Mouse (Mus musculus) CH12.LX (cell line): ENCODE measurements around the gene Tfr2. TPM values are rescaled to one million over a fixed set of nuclear protein-coding genes. Genes with fewer than 3 reads are reported as not detected.

Experiments
- DNase-seq: peaks from one replicate; pipeline ENCODE4 v3.0.0-alpha.2; 2013; ENCODE audit errors: extremely low read depth
- H3K27ac ChIP-seq: 2 replicates; pipeline ENCODE4 v1.5.1; 2012; ENCODE audit warnings: low read depth, mild to moderate bottlenecking, control low read depth, moderate library complexity; ENCODE audit not compliant: insufficient read depth
- H3K27me3 ChIP-seq: replicated peaks from 2 replicates; pipeline ENCODE3; 2012; ENCODE audit warnings: inconsistent platforms
- H3K36me3 ChIP-seq, 2 experiments: replicated peaks in 1 of 2; 2 replicates each; pipeline versions ENCODE3 to v1.6.1; 2012; ENCODE audit warnings: inconsistent platforms in 1 of 2, low read length in 1 of 2, mild to moderate bottlenecking in 1 of 2, mixed read lengths in 1 of 2, moderate library complexity in 1 of 2; ENCODE audit not compliant: control insufficient read depth in 1 of 2, insufficient read depth in 1 of 2
- H3K4me1 ChIP-seq, 2 experiments: 2 replicates each; pipeline ENCODE4 v1.6.1; 2012; ENCODE audit warnings: inconsistent platforms in 1 of 2, moderate library complexity in 1 of 2; ENCODE audit not compliant: insufficient read depth in 2 of 2, control insufficient read depth in 1 of 2
- H3K4me2 ChIP-seq: 2 replicates; pipeline ENCODE4 v1.6.1; 2012; ENCODE audit warnings: low read depth, mild to moderate bottlenecking, control low read depth; ENCODE audit not compliant: poor library complexity, insufficient read depth, severe bottlenecking
- H3K4me3 ChIP-seq, 3 experiments: fragments of 150-350 bp in 1 of 3; sonication (generic) in 1 of 3; replicated peaks in 1 of 3; 2 replicates each; pipeline versions ENCODE3 to v1.5.1; 2011 to 2012; ENCODE audit warnings: low read depth in 2 of 3, low read length in 2 of 3, mild to moderate bottlenecking in 2 of 3, moderate library complexity in 2 of 3, control low read depth in 1 of 3, improper control_type of control experiment in 1 of 3, inconsistent platforms in 1 of 3, mixed read lengths in 1 of 3; ENCODE audit not compliant: poor library complexity in 1 of 3
- H3K79me2 ChIP-seq: replicated peaks from 2 replicates; pipeline ENCODE4 v1.6.1; 2012; ENCODE audit warnings: mild to moderate bottlenecking, moderate library complexity; ENCODE audit not compliant: control insufficient read depth, poor library complexity, insufficient read depth, severe bottlenecking; ENCODE audit errors: extremely low read depth
- H3K9ac ChIP-seq: 2 replicates; pipeline ENCODE4 v1.6.1; 2012; ENCODE audit warnings: low read depth, mild to moderate bottlenecking, control low read depth, moderate library complexity; ENCODE audit not compliant: insufficient read depth
- H3K9me3 ChIP-seq: replicated peaks from 2 replicates; pipeline ENCODE3; 2012; ENCODE audit warnings: low read length, inconsistent platforms, mixed read lengths
- CHD1 ChIP-seq: IDR thresholded peaks from 2 replicates; pipeline ENCODE4 v1.6.1; 2012; ENCODE audit warnings: low read depth, low read length, improper control_type of control experiment, inconsistent platforms
- CHD2 ChIP-seq: IDR thresholded peaks from 2 replicates; pipeline ENCODE4 v1.6.1; 2011; ENCODE audit warnings: low read length, improper control_type of control experiment
- CTCF ChIP-seq, 2 experiments: IDR thresholded peaks in 1 of 2; conservative IDR thresholded peaks in 1 of 2; 2 replicates each; pipeline ENCODE4 v1.5.1; 2011 to 2012; ENCODE audit warnings: low read depth in 2 of 2, low read length in 2 of 2, improper control_type of control experiment in 1 of 2, inconsistent platforms in 1 of 2, mild to moderate bottlenecking in 1 of 2, moderate library complexity in 1 of 2
- ELF1 ChIP-seq: IDR thresholded peaks from 2 replicates; pipeline ENCODE4 v1.6.1; 2014; ENCODE audit warnings: low read depth, mild to moderate bottlenecking, inconsistent platforms, low read length, improper control_type of control experiment
- EP300 ChIP-seq: IDR thresholded peaks from 2 replicates; pipeline ENCODE4 v1.6.1; 2011; ENCODE audit warnings: low read length, improper control_type of control experiment
- GABPA ChIP-seq: IDR thresholded peaks from 2 replicates; pipeline ENCODE4 v1.6.1; 2012; ENCODE audit warnings: low read depth, low read length, improper control_type of control experiment, inconsistent platforms; ENCODE audit not compliant: insufficient replicate concordance
- HCFC1 ChIP-seq: IDR thresholded peaks from 2 replicates; pipeline ENCODE4 v1.6.1; 2012; ENCODE audit warnings: low read depth, mild to moderate bottlenecking, inconsistent platforms, low read length, improper control_type of control experiment
- IRF4 ChIP-seq: IDR thresholded peaks from 2 replicates; pipeline ENCODE4 v1.6.1; 2014; ENCODE audit warnings: low read depth, mild to moderate bottlenecking, inconsistent platforms, low read length, improper control_type of control experiment
- JUND ChIP-seq: conservative IDR thresholded peaks from 2 replicates; pipeline ENCODE4 v1.6.1; 2011; ENCODE audit warnings: low read depth, low read length, improper control_type of control experiment
- MAFK ChIP-seq: IDR thresholded peaks from 2 replicates; pipeline ENCODE4 v1.6.1; 2011; ENCODE audit warnings: low read length, improper control_type of control experiment; ENCODE audit not compliant: insufficient replicate concordance
- MAZ ChIP-seq: IDR thresholded peaks from 2 replicates; pipeline ENCODE4 v1.6.1; 2012; ENCODE audit warnings: low read depth, mild to moderate bottlenecking, inconsistent platforms, low read length, improper control_type of control experiment, moderate library complexity
- MEF2A ChIP-seq: IDR thresholded peaks from 2 replicates; pipeline ENCODE4 v1.6.1; 2014; ENCODE audit warnings: low read depth, mild to moderate bottlenecking, inconsistent platforms, low read length, improper control_type of control experiment, borderline replicate concordance
- MXI1 ChIP-seq: IDR thresholded peaks from 2 replicates; pipeline ENCODE4 v1.6.1; 2011; ENCODE audit warnings: mild to moderate bottlenecking, low read depth, low read length, improper control_type of control experiment
- MYC ChIP-seq: IDR thresholded peaks from 2 replicates; pipeline ENCODE4 v1.6.1; 2011; ENCODE audit warnings: low read depth, mild to moderate bottlenecking, improper control_type of control experiment, low read length
- NELFE ChIP-seq: IDR thresholded peaks from 2 replicates; pipeline ENCODE4 v1.6.1; 2011; ENCODE audit warnings: low read depth, low read length, improper control_type of control experiment
- NRF1 ChIP-seq: IDR thresholded peaks from 2 replicates; pipeline ENCODE4 v1.6.1; 2014; ENCODE audit warnings: low read depth, mild to moderate bottlenecking, inconsistent platforms, low read length, improper control_type of control experiment, moderate library complexity
- POLR2A ChIP-seq: IDR thresholded peaks from 2 replicates; pipeline ENCODE4 v1.6.1; 2011; ENCODE audit warnings: low read depth, mild to moderate bottlenecking, improper control_type of control experiment, low read length
- RAD21 ChIP-seq: IDR thresholded peaks from 2 replicates; pipeline ENCODE4 v1.6.1; 2011; ENCODE audit warnings: low read depth, mild to moderate bottlenecking, low read length, improper control_type of control experiment, moderate library complexity
- SMC3 ChIP-seq: IDR thresholded peaks from 2 replicates; pipeline ENCODE4 v1.6.1; 2011; ENCODE audit warnings: low read depth, low read length, improper control_type of control experiment
- USF1 ChIP-seq: IDR thresholded peaks from 2 replicates; pipeline ENCODE4 v1.6.1; 2014; ENCODE audit warnings: low read depth, mild to moderate bottlenecking, inconsistent platforms, low read length, improper control_type of control experiment
- USF2 ChIP-seq: conservative IDR thresholded peaks from 2 replicates; pipeline ENCODE4 v1.6.1; 2011; ENCODE audit warnings: low read depth, low read length, improper control_type of control experiment
- ZC3H11A ChIP-seq: IDR thresholded peaks from 2 replicates; pipeline ENCODE4 v1.6.1; 2012; ENCODE audit warnings: low read depth, mild to moderate bottlenecking, inconsistent platforms, low read length, improper control_type of control experiment
- ZKSCAN1 ChIP-seq: IDR thresholded peaks from 2 replicates; pipeline ENCODE4 v1.6.1; 2012; ENCODE audit warnings: low read depth, inconsistent platforms, low read length, improper control_type of control experiment, borderline replicate concordance
- dilution Hi-C: fragments of 300-500 bp; cut with MboI; formaldehyde crosslinking; loops from 2 replicates; pipeline ENCODE4 v1.14.3; 2020; ENCODE audit warnings: low sequenced_read_pairs; ENCODE audit not compliant: extremely low pct_unique_long_range_greater_than_20kb, extremely low pct_ligation_motif_present
- in situ Hi-C: fragments of 300-500 bp; cut with MboI; formaldehyde crosslinking; loops from 3 replicates; pipeline ENCODE4 v1.14.3; 2019; ENCODE audit warnings: low sequenced_read_pairs, low pct_ligation_motif_present, low pct_unique_long_range_greater_than_20kb, mixed read lengths
- polyA plus RNA-seq: library from polyadenylated mRNA; unstranded; fragments of >175 nt; gene quantifications from 2 replicates; pipeline ENCODE4 v1.2.1, GENCODE M21; 2012; ENCODE audit warnings: low read depth; ENCODE audit not compliant: insufficient read length
- total RNA-seq, 2 experiments: library from RNA; depleted of rRNA; stranded (reverse); fragments of 300-350 nt in 1 of 2; fragments of >200 nt in 1 of 2; gene quantifications; 2 replicates each; pipeline ENCODE4 v1.2.3; 2012 to 2014

Tfr2 gene
- total and polyA plus RNA-seq, 3 experiments, result 0.67 to 2.2 (median 2.2) TPM

GRCm38 (mm10) chr5:137553000-137553399, 16.6 kb upstream of the Tfr2 start:
- H3K79me2 ChIP-seq, result no peaks in the 10 kb centered on the region
- H3K27ac ChIP-seq, result no peak overlapping the region
- in situ Hi-C loops (no loop called here), dilution Hi-C loops (no loop called here)
- peaks cover 69% of the 10 kb centered on the region for H3K27me3 ChIP-seq
- no peak for DNase-seq
- TF ChIP-seq IRF4 (no peak), MAFK (no peak), USF1 (no peak), HCFC1 (no peak), GABPA (no peak), CHD1 (no peak), MXI1 (no peak), POLR2A (no peak), MAZ (no peak), CTCF (conservative IDR thresholded peaks at IDR 0.05 in 1 of 2, IDR thresholded peaks at IDR 0.05 in 1 of 2; ENCODE audit: low read depth in 2 of 2, low read length in 2 of 2) (no peak), USF2 (no peak), EP300 (no peak), NELFE (no peak)
- H3K4me1 ChIP-seq, result peaks cover 0 to 2% of the 10 kb centered on the region in 2 experiments; a peak in 1 of 4 replicates
- no peak overlapping the region for H3K4me3 ChIP-seq
- peak overlapping the region; percentile 9; the same call in 1 of the 2 replicates for H3K4me2 ChIP-seq
- H3K36me3 ChIP-seq, result no peaks in the 10 kb centered on the region
- peaks cover 13% of the 10 kb centered on the region for H3K9me3 ChIP-seq
- H3K9ac ChIP-seq, result no peak overlapping the region

- Histone ChIP-seq H3K4me1 (peaks cover 0 to 2% of the 10 kb centered on the region in 2 experiments; a peak in 1 of 4 replicates), H3K36me3 (no peaks in the 10 kb centered on the region), H3K79me2 (no peaks in the 10 kb centered on the region), H3K27me3 (peaks cover 73% of the 10 kb centered on the region), H3K4me3 (no peak within 1 kb of the TSS), H3K27ac (no peak within 1 kb of the TSS), H3K4me2 (peak within 1 kb of the TSS; percentile 9; the same call in 1 of the 2 replicates), H3K9me3 (peaks cover 13% of the 10 kb centered on the region), H3K9ac (no peak within 1 kb of the TSS)
- in situ Hi-C loops, result no loop called here
- no peak for DNase-seq
- TF ChIP-seq USF2, result no peak
- TF ChIP-seq RAD21, result no peak
- peak; percentile 18; the same call in 1 of the 2 replicates for TF ChIP-seq IRF4
- dilution Hi-C loops, result no loop called here
These were observed 16.2 kb upstream of the Tfr2 start, which contains the start of gene Actl6b for GRCm38 (mm10) chr5:137553411-137553837. Gene Actl6b (plus strand): TSS chr5:137553517.

DNA sequence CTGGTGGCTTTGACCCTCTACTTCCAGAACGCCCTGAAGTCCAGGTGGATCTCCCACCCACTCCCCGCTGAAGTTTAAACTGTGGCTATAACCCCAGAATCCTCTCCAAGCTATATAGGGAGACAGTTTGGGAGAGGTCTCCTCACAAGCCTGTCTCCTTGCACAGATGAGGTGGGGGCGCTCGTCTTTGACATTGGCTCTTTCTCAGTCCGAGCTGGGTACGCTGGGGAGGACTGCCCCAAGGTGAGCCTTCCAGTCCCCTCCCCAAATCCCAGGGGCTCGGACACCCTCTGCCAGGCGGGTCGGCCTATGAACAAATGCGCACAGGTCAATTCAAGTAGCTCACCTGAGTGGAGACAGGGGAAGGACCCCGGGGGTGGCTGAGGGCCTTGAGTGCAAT, 15.7 kb upstream of the Tfr2 start:
- peaks cover 0 to 2% of the 10 kb centered on the region in 2 experiments; a peak in 1 of 4 replicates for H3K4me1 ChIP-seq
- no peak overlapping the region for H3K9ac ChIP-seq
- no peak for DNase-seq
- H3K36me3 ChIP-seq, result no peaks in the 10 kb centered on the region
- H3K9me3 ChIP-seq, result peaks cover 13% of the 10 kb centered on the region
- peaks cover 76% of the 10 kb centered on the region for H3K27me3 ChIP-seq
- dilution Hi-C loops, result no loop called here
- in situ Hi-C loops, result no loop called here
- no peak overlapping the region for H3K4me3 ChIP-seq
- no peak overlapping the region for H3K27ac ChIP-seq
- TF ChIP-seq POLR2A (no peak), HCFC1 (no peak), JUND (no peak), ZKSCAN1 (no peak), CHD1 (no peak), MEF2A (no peak), EP300 (no peak), ELF1 (no peak), MYC (no peak), ZC3H11A (no peak), IRF4 (no peak), NELFE (no peak), SMC3 (no peak), NRF1 (no peak), CHD2 (no peak), USF1 (no peak), USF2 (no peak)
- H3K79me2 ChIP-seq, result no peaks in the 10 kb centered on the region
- 0 out of 2 replicates have a peak overlapping the region, but pooled peaks have one; percentile 9 for H3K4me2 ChIP-seq
